8 mouse cellular contexts compared by ENCODE assay signal in the genomic region with DNA sequence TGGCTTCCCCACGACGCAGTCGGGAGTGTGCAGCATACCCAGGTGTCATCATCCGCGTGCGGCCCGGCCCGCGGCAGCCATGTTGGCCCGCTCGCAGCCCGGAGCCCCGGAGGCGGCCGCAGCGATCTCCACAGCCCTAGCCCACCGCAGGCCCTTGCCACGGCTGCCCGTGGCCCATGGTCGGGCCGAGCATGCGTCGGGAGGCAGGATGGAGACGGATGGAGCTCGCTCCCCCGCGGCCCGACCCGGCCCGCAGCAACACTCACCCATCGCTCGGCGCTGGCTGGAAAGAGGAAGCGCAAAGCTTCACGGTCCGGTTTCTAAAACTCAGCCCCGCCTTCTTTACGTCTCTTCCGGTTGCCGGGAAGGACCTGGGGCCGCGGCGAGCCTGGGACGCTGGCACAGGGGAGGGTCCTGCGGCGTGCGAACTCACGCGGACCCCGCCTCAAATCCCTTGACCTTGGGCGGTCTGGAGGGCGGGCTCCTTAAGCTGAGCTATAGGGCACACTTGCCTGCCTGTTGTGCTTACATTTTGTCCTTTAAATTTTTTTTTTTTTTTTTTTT. TPM values are rescaled to one million over a fixed set of nuclear protein-coding genes. Genes with fewer than 3 reads are reported as not detected.
DNase-seq lines count a peak whose midpoint lies in the region; ATAC-seq and TF ChIP-seq lines count a peak whose summit lies in the region.

A gene (minus strand): TSS at position 452 of the 564 bp plus-strand sequence.

- DNase-seq in CD4-positive, CD25-positive, alpha-beta regulatory T cell, adult 2 months (ENCODE audit: low read depth, low spot score): peak; percentile 89
- DNase-seq in brain, embryonic 18.5 days (ENCODE audit: low read depth, low spot score): peak; percentile 79
- DNase-seq in kidney, postnatal 10 days: peak; percentile 93
- DNase-seq in liver, embryonic 14.5 days (ENCODE audit: low read depth in 3 of 3, low spot score in 3 of 3): peak; percentile 76 to 79 (median 77)
- DNase-seq in neural tube, embryonic 11.5 days (ENCODE audit: low spot score): peak; percentile 92
- DNase-seq in stomach, postnatal 0 days (ENCODE audit: low spot score): peak; percentile 88

- no peaks in the 10 kb centered on the region for H3K27me3 ChIP-seq in heart, embryonic 13.5 days (replicated peaks)
- H3K27me3 ChIP-seq in liver, embryonic 14.5 days (ENCODE audit: control insufficient read depth, insufficient read depth, low read length): no peaks in the 10 kb centered on the region
- H3K27me3 ChIP-seq in neural tube, embryonic 11.5 days (ENCODE audit: control insufficient read depth, insufficient read depth, low read length): no peaks in the 10 kb centered on the region
- no peaks in the 10 kb centered on the region for H3K27me3 ChIP-seq in stomach, postnatal 0 days (ENCODE audit: control insufficient read depth, insufficient read depth, low read length)

- WGBS in heart, embryonic 13.5 days: under 1% methylated on average over 52 of the region's 52 CpGs
- WGBS in liver, embryonic 14.5 days (ENCODE audit: insufficient replicate concordance): 0% methylated on average over 52 of the region's 52 CpGs
- under 1% methylated on average over 51 of the region's 52 CpGs for WGBS in neural tube, embryonic 11.5 days
- WGBS in stomach, postnatal 0 days: under 1% methylated on average over 50 of the region's 52 CpGs

- H3K36me3 ChIP-seq in heart, embryonic 13.5 days: peaks cover 65% of the 10 kb centered on the region
- H3K36me3 ChIP-seq in liver, embryonic 14.5 days (replicated peaks; ENCODE audit: control insufficient read depth, insufficient read depth, low read depth): peaks cover 54% of the 10 kb centered on the region
- H3K36me3 ChIP-seq in neural tube, embryonic 11.5 days (ENCODE audit: control insufficient read depth, insufficient read depth, low read length): peaks cover 20% of the 10 kb centered on the region
- peaks cover 18% of the 10 kb centered on the region for H3K36me3 ChIP-seq in stomach, postnatal 0 days (ENCODE audit: control insufficient read depth, insufficient read depth, low read length)

- peak within 1 kb of the TSS; percentile 85 for H3K4me3 ChIP-seq in heart, embryonic 13.5 days
- H3K4me3 ChIP-seq in liver, embryonic 14.5 days (ENCODE audit: insufficient read depth in 1 of 2, low read depth in 2 of 2, low read length in 2 of 2): peak within 1 kb of the TSS; percentile 85 to 92
- H3K4me3 ChIP-seq in neural tube, embryonic 11.5 days (ENCODE audit: low read depth, low read length): peak within 1 kb of the TSS; percentile 99
- peak within 1 kb of the TSS; percentile 95 for H3K4me3 ChIP-seq in stomach, postnatal 0 days (ENCODE audit: low read depth, low read length)

- H3K9ac ChIP-seq in heart, embryonic 13.5 days: peak within 1 kb of the TSS; percentile 99
- peak within 1 kb of the TSS; percentile 96 for H3K9ac ChIP-seq in liver, embryonic 14.5 days (replicated peaks)
- H3K9ac ChIP-seq in neural tube, embryonic 11.5 days (ENCODE audit: low read length): peak within 1 kb of the TSS; percentile 98
- peak within 1 kb of the TSS; percentile 98 for H3K9ac ChIP-seq in stomach, postnatal 0 days (ENCODE audit: low read length)

- H3K27ac ChIP-seq in heart, embryonic 13.5 days (replicated peaks): peak within 1 kb of the TSS; percentile 94
- peak within 1 kb of the TSS; percentile 17 for H3K27ac ChIP-seq in liver, embryonic 14.5 days
- H3K27ac ChIP-seq in neural tube, embryonic 11.5 days (ENCODE audit: low read depth, low read length): peak within 1 kb of the TSS; percentile 91
- peak within 1 kb of the TSS; percentile 88 for H3K27ac ChIP-seq in stomach, postnatal 0 days (replicated peaks)

- no peak for TF ChIP-seq EP300 in liver, embryonic 14.5 days (IDR thresholded peaks at IDR 0.05; ENCODE audit: low read depth)
- TF ChIP-seq EP300 in stomach, postnatal 0 days (optimal IDR thresholded peaks at IDR 0.05): no peak

- 0 out of 2 replicates have a peak, but pooled peaks have one; percentile 6 for TF ChIP-seq CTCF in liver, embryonic 14.5 days (IDR thresholded peaks at IDR 0.05; ENCODE audit: low read depth)
- TF ChIP-seq CTCF in stomach, postnatal 0 days (IDR thresholded peaks at IDR 0.05; ENCODE audit: low read depth): no peak

- no peaks in the 10 kb centered on the region for H3K9me3 ChIP-seq in heart, embryonic 13.5 days
- H3K9me3 ChIP-seq in liver, embryonic 14.5 days (ENCODE audit: control insufficient read depth, low read length): no peaks in the 10 kb centered on the region
- no peaks in the 10 kb centered on the region for H3K9me3 ChIP-seq in neural tube, embryonic 11.5 days (ENCODE audit: control insufficient read depth, low read length)
- H3K9me3 ChIP-seq in stomach, postnatal 0 days (ENCODE audit: control insufficient read depth, low read length): no peaks in the 10 kb centered on the region

- H3K4me1 ChIP-seq in heart, embryonic 13.5 days: peaks cover 29% of the 10 kb centered on the region
- peaks cover 9 to 17% of the 10 kb centered on the region in 2 experiments for H3K4me1 ChIP-seq in liver, embryonic 14.5 days (replicated peaks; ENCODE audit: control insufficient read depth in 2 of 2, insufficient read depth in 2 of 2, low read length in 1 of 2)
- no peaks in the 10 kb centered on the region; the same call in 1 of the 2 replicates for H3K4me1 ChIP-seq in neural tube, embryonic 11.5 days (ENCODE audit: control insufficient read depth, insufficient read depth, low read length)
- peaks cover 2% of the 10 kb centered on the region; the same call in 1 of the 2 replicates for H3K4me1 ChIP-seq in stomach, postnatal 0 days (replicated peaks; ENCODE audit: control insufficient read depth, insufficient read depth)

- ATAC-seq in erythroid progenitor cell, adult 5-6 weeks (replicated peaks; ENCODE audit: low FRiP score, poor library complexity, severe bottlenecking): peak; percentile 93
- ATAC-seq in heart, embryonic 13.5 days (ENCODE audit: extremely low read depth, insufficient number of reproducible peaks, low FRiP score, low TSS enrichment): peak; percentile 76
- ATAC-seq in liver, embryonic 14.5 days (ENCODE audit: insufficient read depth): peak; percentile 88
- ATAC-seq in neural tube, embryonic 11.5 days (ENCODE audit: insufficient read depth, low FRiP score, low TSS enrichment): peak; percentile 85
- ATAC-seq in stomach, postnatal 0 days (ENCODE audit: low FRiP score, low TSS enrichment): peak; percentile 88

- H3K4me2 ChIP-seq in heart, embryonic 13.5 days: peak within 1 kb of the TSS; percentile 77
- H3K4me2 ChIP-seq in liver, embryonic 14.5 days (ENCODE audit: low read depth): peak within 1 kb of the TSS; percentile 81
- peak within 1 kb of the TSS; percentile 95 for H3K4me2 ChIP-seq in neural tube, embryonic 11.5 days (ENCODE audit: low read depth)
- peak within 1 kb of the TSS; percentile 80 for H3K4me2 ChIP-seq in stomach, postnatal 0 days (replicated peaks; ENCODE audit: low read depth)

RNA-seq across cellular contexts. Expression of the gene that starts here (rescaled TPM):
- total RNA-seq in erythroid progenitor cell, adult 5-6 weeks (2015; ENCODE audit: low replicate concordance): 1,437 and 1,602 TPM in 2 replicates
- total RNA-seq in erythroid progenitor cell, adult 5-6 weeks (2017; ENCODE audit: low replicate concordance): 328 and 447 TPM in 2 replicates
- polyA plus RNA-seq in heart, embryonic 13.5 days (2015; fragmentation: Nextera tagmentation; extraction: Ambion mirVana): 616 and 654 TPM in 2 replicates
- 908 and 935 TPM in 2 replicates for polyA plus RNA-seq in liver, embryonic 14.5 days (2012; rRNA removed)
- 901 and 915 TPM in 2 replicates for polyA plus RNA-seq in liver, embryonic 14.5 days (2014; fragmentation: Nextera tagmentation; extraction: Ambion mirVana)
- 818 and 875 TPM in 2 replicates for polyA plus RNA-seq in neural tube, embryonic 11.5 days (2014; fragmentation: Nextera tagmentation; extraction: Ambion mirVana)
- 752 and 809 TPM in 2 replicates for polyA plus RNA-seq in stomach, postnatal 0 days (2015; fragmentation: Nextera tagmentation; extraction: Ambion mirVana)

Comparison
In these comparisons a context has a peak if more than half of its experiments do, and no peak if none do; other contexts are left out.
1. Peak in every context shown above with its lines: DNase-seq, ATAC-seq, H3K4me3 ChIP-seq and H3K27ac ChIP-seq.
2. H3K27ac ChIP-seq: peak in every context shown above with its lines; median percentile 94 in heart, embryonic 13.5 days; 91 in neural tube, embryonic 11.5 days; 88 in stomach, postnatal 0 days; 17 in liver, embryonic 14.5 days.